Mouse (Mus musculus) liver, embryonic 14.5 days (tissue): Measurements from ENCODE around the gene Tat.

Experiments used
- CTCF ChIP-seq: IDR thresholded peaks from 2 replicates; pipeline ENCODE4 v1.5.1; 2016; ENCODE audit warnings: antibody characterized with exemption, low read depth, control low read depth
- EP300 ChIP-seq: IDR thresholded peaks from 2 replicates; pipeline ENCODE4 v1.6.1; 2016; ENCODE audit warnings: antibody characterized with exemption, low read depth

DNA sequence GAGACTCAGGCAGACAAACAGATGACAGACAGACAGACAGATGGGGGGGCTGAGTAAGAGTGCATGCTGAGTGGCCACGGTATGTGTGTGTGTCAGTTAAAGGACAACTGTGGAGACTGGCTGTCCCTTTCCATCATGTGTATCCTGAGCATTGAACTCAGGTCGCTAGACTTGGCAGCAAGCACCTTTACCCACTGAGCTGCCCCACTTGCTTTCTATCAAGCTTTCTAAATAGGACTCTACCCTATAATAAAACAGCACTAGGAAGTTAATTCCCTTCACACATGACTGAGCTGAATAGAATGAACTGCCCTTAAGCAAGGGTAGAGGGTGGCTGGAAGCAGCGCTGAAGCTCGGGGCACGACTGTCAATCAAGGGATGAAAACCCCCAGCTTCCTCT, 1.9 kb downstream of the Tat start:
- no peak for TF ChIP-seq CTCF
- TF ChIP-seq EP300: no peak
